Mouse (Mus musculus) kidney, postnatal 14 days (tissue): ENCODE measurements around the gene Macrod2.
A peak's percentile ranks its signal among the peaks of the same experiment; 100 is the strongest.

Source experiments
- DNase-seq: peaks from one replicate; pipeline ENCODE4 v3.0.0; 2022; ENCODE audit warnings: mixed read lengths

The Macrod2 gene

DNA sequence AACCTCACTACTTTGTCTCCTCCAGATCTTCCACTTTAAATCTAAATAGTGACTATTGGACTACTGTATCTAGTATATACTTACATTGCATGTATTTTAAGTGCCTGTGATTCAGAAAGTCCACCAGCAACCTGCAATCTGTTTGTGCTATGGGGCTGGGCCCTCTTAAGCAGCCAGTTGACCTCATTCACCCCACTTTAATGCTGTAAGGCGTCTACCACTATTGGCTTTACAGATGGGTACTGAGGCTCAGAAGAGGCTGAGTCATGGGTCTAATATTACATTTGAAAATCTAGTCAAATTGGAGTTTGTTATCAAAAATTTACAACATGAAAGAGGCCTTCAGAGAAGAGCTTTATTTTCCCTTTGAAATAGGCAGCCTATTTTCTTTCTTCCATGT, 722.5 kb downstream of the Macrod2 start:
- no peak for DNase-seq

DNA sequence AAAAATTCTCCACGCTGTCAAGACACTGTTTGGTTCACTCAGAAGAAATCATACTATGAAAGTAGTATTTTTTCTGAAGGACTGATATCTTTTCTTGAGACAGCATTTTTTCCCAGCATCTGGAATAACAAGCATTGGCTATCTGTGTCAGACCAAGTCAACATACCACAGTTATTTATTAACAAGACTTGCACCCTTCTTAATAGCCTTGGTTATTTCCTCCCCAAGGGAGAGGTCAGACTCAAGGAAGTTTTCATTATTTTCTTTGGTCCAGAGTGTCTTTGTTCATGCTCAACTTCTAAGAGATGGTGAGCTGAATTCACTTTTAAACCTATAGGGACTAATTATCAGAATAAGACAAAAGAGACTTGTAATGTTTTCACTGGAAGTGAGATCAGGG, 728.8 kb downstream of the Macrod2 start:
- peak; percentile 1 for DNase-seq

DNA sequence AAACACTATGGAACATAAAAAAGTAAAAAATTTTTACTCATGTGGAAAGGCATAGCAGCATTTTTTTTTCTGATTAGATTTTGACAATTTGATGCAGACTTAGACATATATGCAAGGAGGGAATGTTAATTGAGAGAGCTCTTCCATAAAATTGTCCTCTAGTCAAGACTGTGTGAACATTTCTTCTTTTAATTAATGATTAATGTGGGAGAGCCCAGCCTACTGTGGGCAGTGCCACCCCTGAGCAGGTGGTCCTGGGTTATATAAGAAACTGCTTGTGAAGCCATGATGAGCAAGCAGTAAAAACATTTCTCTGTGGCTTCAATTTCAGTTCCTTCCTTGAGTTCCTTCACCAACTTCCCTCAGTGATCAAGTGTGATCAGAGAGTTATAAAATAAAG, 730.5 kb downstream of the Macrod2 start:
- DNase-seq, result no peak

- DNase-seq, result no peak
These were observed 747.2 kb downstream of the Macrod2 start for GRCm38 (mm10) chr2:141142266-141142665.

GRCm38 (mm10) chr2:141152011-141152772, 757.1 kb downstream of the Macrod2 start:
- DNase-seq, result no peak

- DNase-seq, result no peak
These were observed 760.9 kb downstream of the Macrod2 start for GRCm38 (mm10) chr2:141155972-141156371.

- DNase-seq, result no peak
These were observed 762.0 kb downstream of the Macrod2 start for GRCm38 (mm10) chr2:141156979-141157593.

DNA sequence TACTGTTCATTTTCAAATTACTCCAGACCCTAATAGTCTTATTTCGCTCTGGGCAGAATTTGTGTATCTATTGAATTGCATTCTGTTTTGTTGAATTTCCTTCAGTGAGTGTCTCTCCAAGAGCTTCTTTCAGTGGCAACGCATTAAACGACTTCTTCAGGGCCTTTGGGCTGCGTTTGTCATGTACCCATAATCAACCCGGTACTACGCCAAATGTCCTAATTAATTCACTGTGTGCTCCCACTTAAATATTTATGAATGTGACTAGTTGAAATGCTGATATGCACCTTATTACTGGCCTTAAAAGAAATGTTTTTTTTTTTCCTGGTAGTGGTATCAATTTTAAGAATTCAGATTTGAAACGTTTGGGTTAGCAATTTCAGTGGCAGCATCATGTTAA, 763.1 kb downstream of the Macrod2 start:
- DNase-seq, result no peak

- no peak for DNase-seq
These were observed 768.8 kb downstream of the Macrod2 start for GRCm38 (mm10) chr2:141163918-141164317.

- DNase-seq, result no peak
These were observed 774.5 kb downstream of the Macrod2 start for GRCm38 (mm10) chr2:141169586-141169985.

DNA sequence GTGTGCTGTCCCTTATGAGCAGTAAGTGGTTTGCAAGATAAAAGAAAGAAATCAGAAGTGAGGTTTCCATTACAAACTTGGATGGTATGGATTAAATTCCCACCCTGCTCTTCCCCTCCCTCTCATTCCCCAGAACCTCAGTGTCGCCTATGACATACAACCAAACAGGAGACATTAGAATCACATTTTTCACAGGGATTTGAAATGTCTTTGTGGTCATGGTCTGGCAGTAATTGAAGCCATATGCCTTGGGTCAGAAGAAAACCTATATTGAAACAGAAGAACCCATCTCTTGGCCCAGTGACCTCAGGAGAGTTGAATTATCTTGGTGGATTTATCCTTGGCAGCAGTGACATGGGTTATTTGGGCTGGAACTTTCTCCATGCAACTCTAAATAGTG, 778.1 kb downstream of the Macrod2 start:
- no peak for DNase-seq

DNA sequence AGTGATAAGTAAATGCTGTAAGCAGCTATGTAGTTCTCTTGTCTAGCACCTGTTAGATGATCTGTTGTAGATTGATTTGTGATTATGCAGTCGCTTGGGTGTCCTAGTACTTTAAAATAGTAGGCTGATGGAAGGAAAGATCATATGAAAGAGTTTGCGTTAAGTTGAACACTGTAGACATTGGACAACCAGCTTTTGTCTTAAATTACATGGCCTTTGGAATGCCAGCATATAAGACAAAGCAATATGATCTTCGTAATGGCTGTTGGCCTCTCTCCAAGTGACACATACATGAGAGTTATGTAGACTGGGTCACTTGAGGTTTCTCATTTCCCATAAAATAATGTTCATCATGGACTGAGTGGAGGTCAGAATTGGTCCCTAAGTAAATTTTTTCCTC, 778.5 kb downstream of the Macrod2 start:
- DNase-seq, result no peak

DNA sequence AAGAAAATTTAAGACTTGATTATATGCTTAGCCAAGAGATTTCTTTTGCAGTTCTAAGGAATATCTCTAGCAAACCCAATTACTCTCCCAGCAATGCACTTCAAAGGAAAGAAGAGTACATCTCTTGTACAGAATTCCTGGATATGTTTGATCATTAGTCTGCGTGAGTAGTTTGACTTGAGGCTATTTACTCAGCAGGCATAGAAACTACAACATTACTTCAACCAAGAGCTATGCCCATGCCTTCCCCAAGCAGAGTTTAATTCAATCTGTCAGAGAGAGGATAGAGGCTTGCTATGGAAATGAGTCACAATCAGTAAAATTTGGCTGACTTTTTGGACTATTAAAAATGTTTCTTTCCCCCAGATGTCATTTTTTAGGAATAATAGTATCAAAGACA, 785.5 kb downstream of the Macrod2 start:
- no peak for DNase-seq

DNA sequence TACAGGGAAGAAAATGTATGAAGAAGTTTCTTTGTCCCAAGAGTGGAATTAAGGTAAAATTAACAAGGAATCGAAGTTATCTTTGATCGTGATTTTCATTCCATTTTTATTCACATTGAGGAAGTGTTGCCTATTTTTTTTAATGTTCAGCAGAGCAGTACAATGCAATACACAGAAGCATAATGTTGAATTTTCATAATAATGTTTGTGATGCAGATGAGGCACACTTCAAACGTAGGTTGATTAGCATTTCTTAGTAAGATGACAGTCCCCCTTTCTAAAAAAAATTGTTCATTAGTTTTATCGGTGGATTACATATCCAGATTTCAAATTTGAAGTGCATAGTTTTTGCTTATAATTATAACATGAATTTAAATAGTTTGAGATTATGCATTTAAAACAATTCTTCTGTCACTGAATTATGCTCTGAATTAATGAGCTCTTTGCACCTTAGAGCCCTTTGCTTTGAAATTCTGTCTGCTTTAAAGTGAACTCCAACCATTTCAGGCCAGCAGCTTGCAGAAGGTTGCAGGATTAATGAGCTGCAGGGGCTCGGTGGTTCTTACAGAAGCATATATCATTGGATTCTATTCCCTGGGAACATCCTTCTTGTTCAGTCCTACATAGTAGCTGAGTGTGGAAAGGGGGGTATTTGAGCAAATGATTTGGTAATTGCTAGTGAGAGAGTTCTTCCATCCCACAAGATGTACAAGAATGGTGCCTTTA, 787.1 kb downstream of the Macrod2 start:
- DNase-seq, result no peak

DNA sequence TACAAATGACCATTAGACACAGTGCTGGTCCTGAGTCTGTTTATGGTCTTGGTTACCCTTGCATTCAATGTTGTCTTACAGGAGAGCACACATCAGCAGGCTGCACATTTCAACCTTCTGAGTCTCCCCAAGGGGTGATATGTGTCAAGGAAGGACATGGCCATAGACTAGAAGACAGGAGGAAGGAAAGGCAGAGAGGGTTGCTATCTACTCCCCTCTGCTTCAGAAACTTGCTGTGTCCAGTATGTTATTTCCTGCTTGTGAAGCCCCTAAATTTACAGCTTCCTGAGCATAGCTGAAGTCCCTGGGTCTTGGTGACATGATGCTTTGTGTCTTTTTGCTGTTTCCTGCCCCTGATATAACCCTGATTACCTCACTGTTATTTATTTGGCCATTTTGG, 799.4 kb downstream of the Macrod2 start:
- DNase-seq, result peak; percentile 47

DNA sequence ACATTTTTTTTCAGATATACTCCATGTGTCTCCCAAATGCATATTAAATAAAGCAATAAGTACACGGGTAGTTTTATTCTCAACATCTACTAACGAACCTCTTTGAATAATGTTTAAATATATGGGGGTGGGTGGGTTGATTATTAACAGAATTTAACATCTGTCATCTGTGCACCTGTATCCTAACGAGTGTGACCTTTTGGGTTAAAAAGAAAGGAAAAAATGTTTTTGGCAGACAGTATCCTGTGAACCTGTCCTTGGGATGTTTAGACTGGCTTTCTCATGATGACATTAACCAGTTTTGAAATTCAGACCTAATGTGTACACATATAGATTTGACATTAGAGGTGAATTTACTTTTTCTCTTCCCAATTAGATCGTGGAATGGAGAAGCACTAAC, 805.4 kb downstream of the Macrod2 start:
- DNase-seq, result no peak

DNA sequence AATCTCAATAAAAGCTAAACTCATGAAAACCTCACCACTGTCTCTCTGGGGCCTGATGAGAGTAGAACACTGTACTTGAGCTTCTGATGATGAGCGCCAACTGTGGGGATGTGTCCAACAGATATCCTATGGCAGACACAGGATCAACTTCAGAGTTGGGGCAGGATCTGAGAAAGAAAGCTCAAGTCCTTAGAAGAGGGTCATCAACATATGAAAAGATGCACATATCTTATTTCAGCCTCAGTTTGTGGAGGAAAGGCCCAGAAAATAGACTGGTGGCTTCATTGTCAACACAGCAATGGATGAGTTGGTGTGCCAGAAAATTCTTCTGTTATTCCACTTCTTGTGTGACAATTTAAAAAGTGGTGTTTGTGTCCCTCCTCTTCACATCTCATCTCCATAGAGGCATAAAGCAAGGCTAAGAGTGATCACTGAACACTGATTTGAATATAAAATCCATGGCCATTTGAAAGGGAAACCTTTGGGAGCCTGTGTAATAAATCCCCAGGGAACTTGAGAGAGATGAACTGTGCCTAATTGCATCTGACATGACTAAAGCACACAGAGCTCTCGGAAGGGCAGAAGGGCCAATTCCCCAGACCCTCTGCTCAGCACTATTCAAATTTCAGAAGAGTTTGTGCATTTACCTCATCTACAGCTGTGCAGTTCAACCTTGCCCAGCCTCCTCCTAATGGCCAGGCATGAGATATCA, 806.4 kb downstream of the Macrod2 start:
- DNase-seq, result no peak

- no peak for DNase-seq
These were observed 806.9 kb downstream of the Macrod2 start for GRCm38 (mm10) chr2:141202015-141202364.

- no peak for DNase-seq
These were observed 816.2 kb downstream of the Macrod2 start for GRCm38 (mm10) chr2:141211346-141211745.

- DNase-seq, result no peak
These were observed 817.2 kb downstream of the Macrod2 start for GRCm38 (mm10) chr2:141212291-141212690.

- no peak for DNase-seq
These were observed 822.4 kb downstream of the Macrod2 start for GRCm38 (mm10) chr2:141217490-141217889.

GRCm38 (mm10) chr2:141217925-141218324, 822.8 kb downstream of the Macrod2 start:
- no peak for DNase-seq

DNA sequence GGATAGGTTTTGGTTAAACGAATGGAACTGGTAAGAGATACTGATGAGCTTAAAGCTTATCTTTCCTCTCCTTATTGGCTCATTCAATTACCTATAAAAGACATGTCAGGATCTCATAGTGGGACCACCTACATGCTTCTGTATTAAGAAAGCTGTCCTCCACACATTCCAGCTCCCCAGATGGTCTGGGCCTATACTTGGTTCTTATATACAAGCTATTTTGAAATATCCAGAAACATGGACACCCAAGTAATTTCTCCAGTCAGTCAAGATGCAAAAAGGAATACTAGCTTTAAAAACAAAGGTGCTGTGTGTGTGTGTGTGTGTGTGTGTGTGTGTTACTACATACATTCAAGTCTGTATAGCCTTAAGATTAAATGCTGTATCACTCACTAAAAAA, 833.7 kb downstream of the Macrod2 start:
- no peak for DNase-seq
